Mouse (Mus musculus): Measurements from ENCODE around the gene Lhfp.

GRCm38 (mm10) chr3:53207225-53207528 lies 165.8 kb downstream of the Lhfp start:
- TF ChIP-seq CTCF (IDR thresholded peaks at IDR 0.05), result no peak
- no peak for TF ChIP-seq POLR2A (IDR thresholded peaks at IDR 0.05; ENCODE audit: insufficient read depth, low read depth, low read length)
- no peak for TF ChIP-seq EP300 (IDR thresholded peaks at IDR 0.05; ENCODE audit: insufficient read depth, low read depth, low read length)
